Mouse (Mus musculus) heart, adult 10 weeks (tissue): ENCODE data around the gene Wrb. TPM values are rescaled to one million over a fixed set of nuclear protein-coding genes. Genes with fewer than 3 reads are reported as not detected.

Experiments used
- polyA plus RNA-seq: library from polyadenylated mRNA; stranded (reverse); fragments of 350-450 nt; fragmentation: Illumina TruSeq; extraction: RNeasy Lipid Tissue Mini Kit (QIAGEN cat#74804); gene quantifications from one replicate; pipeline ENCODE4 v1.2.3, GENCODE M21; 2014; ENCODE audit warnings: low read depth, low replicate concordance

Wrb gene
- 12.5 TPM for polyA plus RNA-seq

GRCm38 (mm10) chr16:96145110-96145800 is at the start of gene Wrb:
Gene Wrb, plus strand, starts transcription at chr16:96145407.

GRCm38 (mm10) chr16:96127657-96128344 is 17.4 kb upstream of the Wrb start, which contains the start of gene Hmgn1:
Gene Hmgn1, minus strand, starts transcription at chr16:96127729.

DNA sequence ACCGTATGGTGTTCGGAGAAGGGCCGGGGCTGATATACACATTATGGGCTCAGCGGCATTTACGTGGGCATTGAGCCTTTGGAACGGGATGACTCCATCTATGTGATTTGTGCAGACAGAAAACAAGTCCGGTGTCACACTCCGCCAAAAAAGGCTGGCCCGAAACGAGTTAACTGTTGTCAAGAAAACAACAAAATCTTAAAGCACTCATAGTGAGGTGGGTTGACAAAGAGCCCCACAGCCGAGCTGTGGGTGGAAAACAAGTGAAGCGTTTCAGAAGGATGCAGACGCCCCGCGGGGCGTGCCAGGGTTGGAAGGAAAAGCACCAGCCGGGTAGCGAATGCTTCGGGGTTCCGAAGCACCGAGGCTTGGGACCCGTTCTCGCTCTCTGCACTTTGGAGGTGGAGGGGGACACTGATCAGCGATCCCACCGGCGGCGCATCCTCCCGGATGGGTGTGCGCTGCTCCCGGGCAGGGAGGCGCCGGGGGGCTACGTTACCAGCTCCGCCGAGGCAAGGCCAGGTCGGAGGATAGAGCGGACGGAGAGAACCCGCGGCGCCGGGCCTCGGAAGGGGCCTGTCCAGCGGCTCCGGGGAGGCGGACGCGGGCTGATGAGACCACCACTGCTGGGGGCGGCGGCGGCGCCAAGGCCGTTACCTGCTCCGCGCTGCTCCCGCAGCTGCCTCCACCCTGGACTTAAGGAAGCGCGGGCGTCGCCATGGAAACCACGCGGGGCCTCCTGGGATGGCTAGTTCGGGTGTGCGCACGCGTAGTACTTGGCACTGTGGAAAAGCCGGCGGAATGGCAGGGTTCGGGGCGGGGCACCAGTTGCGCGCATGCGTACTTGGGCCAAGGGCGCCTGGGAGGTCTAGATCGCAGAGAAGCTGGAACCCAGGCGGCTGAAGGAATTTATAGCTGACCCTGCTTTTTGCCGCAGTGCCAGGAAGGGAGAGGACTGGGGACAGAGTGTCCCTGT is 46.6 kb downstream of the Wrb start, which contains the start of gene Lca5l:
TSS of gene Lca5l (minus strand) at position 741 of the 976 bp plus-strand sequence.

GRCm38 (mm10) chr16:96199913-96200701 is 54.9 kb downstream of the Wrb start, which contains the start of gene Sh3bgr:
Gene Sh3bgr, plus strand, starts transcription at chr16:96200450.

Other genes with a start within 250 kb of the Wrb start
- gene Psmg1, start 154.4 kb upstream of the Wrb start, polyA plus RNA-seq = 32.6 TPM
- gene Brwd1, start 62.9 kb upstream of the Wrb start, polyA plus RNA-seq = 56.0 TPM
- gene Hmgn1, start 17.7 kb upstream of the Wrb start, polyA plus RNA-seq = 52.2 TPM
- gene Lca5l, start 46.9 kb downstream of the Wrb start, polyA plus RNA-seq = 0.52 TPM
- 324 TPM for gene Sh3bgr, start 55.0 kb downstream of the Wrb start, polyA plus RNA-seq
- not detected for gene B3galt5, start 90.4 kb downstream of the Wrb start, polyA plus RNA-seq